Mouse (Mus musculus) left cerebral cortex, adult 11 months (tissue): ENCODE measurements at regions not wholly inside any gene's neighbourhood (a gene's known extent, or its start where the extent isn't known, plus 50 kb on each side); places are given as distances from the start of the nearest gene placed in this dataset.

ENCODE experiments used
- DNase-seq: peaks from one replicate; pipeline ENCODE4 v3.0.0; 2022; ENCODE audit warnings: low spot score

GRCm38 (mm10) chr11:79825881-79826280 lies 136.3 kb downstream of the Utp6 start:
- DNase-seq: no peak

GRCm38 (mm10) chr11:79823631-79824310 lies 138.4 kb downstream of the Utp6 start:
- no peak for DNase-seq

GRCm38 (mm10) chr11:79821986-79822385 lies 140.2 kb downstream of the Utp6 start:
- no peak for DNase-seq

- no peak for DNase-seq
These were observed 147.0 kb downstream of the Utp6 start for GRCm38 (mm10) chr11:79815156-79815555.

GRCm38 (mm10) chr11:79806911-79807466 lies 155.2 kb downstream of the Utp6 start:
- no peak for DNase-seq

- DNase-seq: no peak
These were observed 155.8 kb downstream of the Utp6 start for GRCm38 (mm10) chr11:79806417-79806816.

GRCm38 (mm10) chr11:79805981-79806415 lies 156.2 kb downstream of the Utp6 start:
- DNase-seq: no peak

- DNase-seq: no peak
These were observed 158.2 kb downstream of the Utp6 start for GRCm38 (mm10) chr11:79803971-79804370.

GRCm38 (mm10) chr11:79803006-79803405 lies 159.2 kb downstream of the Utp6 start:
- no peak for DNase-seq

- DNase-seq: no peak
These were observed 159.6 kb downstream of the Utp6 start for GRCm38 (mm10) chr11:79802566-79802965.

GRCm38 (mm10) chr11:79800256-79800655 lies 161.9 kb downstream of the Utp6 start:
- DNase-seq: no peak

- DNase-seq: no peak
These were observed 173.9 kb downstream of the Utp6 start for GRCm38 (mm10) chr11:79788251-79788741.

- no peak for DNase-seq
These were observed 174.4 kb downstream of the Utp6 start for GRCm38 (mm10) chr11:79787766-79788165.

GRCm38 (mm10) chr11:79784071-79784470 lies 178.1 kb downstream of the Utp6 start:
- no peak for DNase-seq

GRCm38 (mm10) chr11:79781966-79782365 lies 180.2 kb downstream of the Utp6 start:
- no peak for DNase-seq

GRCm38 (mm10) chr11:79779756-79780155 lies 182.4 kb downstream of the Utp6 start:
- no peak for DNase-seq

- no peak for DNase-seq
These were observed 183.7 kb downstream of the Utp6 start for GRCm38 (mm10) chr11:79778522-79778921.

- DNase-seq: no peak
These were observed 184.2 kb downstream of the Utp6 start for GRCm38 (mm10) chr11:79777988-79778387.

- DNase-seq: no peak
These were observed 185.6 kb downstream of the Rab11fip4 start for GRCm38 (mm10) chr11:79776577-79776976.

GRCm38 (mm10) chr11:79773755-79774154 lies 182.7 kb downstream of the Rab11fip4 start:
- no peak for DNase-seq

GRCm38 (mm10) chr11:79771431-79771830 lies 180.4 kb downstream of the Rab11fip4 start:
- DNase-seq: no peak

- no peak for DNase-seq
These were observed 176.1 kb downstream of the Rab11fip4 start for GRCm38 (mm10) chr11:79767111-79767510.

- DNase-seq: no peak
These were observed 175.0 kb downstream of the Rab11fip4 start for GRCm38 (mm10) chr11:79766036-79766435.

- no peak for DNase-seq
These were observed 174.4 kb downstream of the Rab11fip4 start for GRCm38 (mm10) chr11:79765396-79765795.
